Mouse (Mus musculus): ENCODE results near the gene Fbxw11. TPM values are rescaled to one million over a fixed set of nuclear protein-coding genes. Genes with fewer than 3 reads are reported as not detected.

The Fbxw11 gene
- polyA plus RNA-seq, 1 experiment, result 122 TPM

GRCm38 (mm10) chr11:32706406-32706993, 64.0 kb downstream of the Fbxw11 start:
- Histone ChIP-seq H3K27ac (ENCODE audit: insufficient read depth, low read length) (peak overlapping the region; percentile 68; the same call in 1 of the 2 replicates), H3K27me3 (ENCODE audit: control insufficient read depth, insufficient read depth, low read length) (no peaks in the 10 kb centered on the region), H3K4me3 (replicated peaks; ENCODE audit: insufficient read depth, low read depth, low read length) (no peak overlapping the region), H3K4me1 (ENCODE audit: control insufficient read depth, insufficient read depth, low read length) (peaks cover 51% of the 10 kb centered on the region)
- 56% methylated on average over 4 of the region's 4 CpGs for WGBS
- TF ChIP-seq CTCF (IDR thresholded peaks at IDR 0.05; ENCODE audit: borderline replicate concordance, insufficient read depth, low read depth, low read length) (no peak), POLR2A (IDR thresholded peaks at IDR 0.05; ENCODE audit: borderline replicate concordance, insufficient read depth, low read length) (no peak)
- no peak for DNase-seq

DNA sequence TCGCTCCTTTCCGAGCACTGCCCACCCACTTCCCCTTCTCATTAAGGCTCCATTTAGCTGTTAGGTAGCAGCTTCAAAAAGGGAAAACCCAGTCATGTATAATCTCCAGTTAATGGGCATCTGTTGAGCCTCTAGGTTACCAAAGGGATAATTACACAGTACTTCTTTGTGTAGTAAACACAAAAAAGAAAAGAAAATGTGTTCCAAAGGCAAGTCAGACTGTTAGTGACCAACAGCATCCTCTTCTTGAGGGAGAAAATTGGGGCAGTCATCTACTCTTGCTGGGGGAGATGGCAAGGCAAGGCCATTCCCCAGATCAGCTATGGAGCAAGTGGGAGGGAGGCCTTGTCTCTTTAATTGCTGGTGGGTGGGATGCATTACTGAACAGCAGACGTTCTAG, 65.0 kb downstream of the Fbxw11 start:
- Histone ChIP-seq H3K27ac (ENCODE audit: insufficient read depth, low read length) (peak overlapping the region; percentile 79; the same call in 1 of the 2 replicates), H3K4me1 (ENCODE audit: control insufficient read depth, insufficient read depth, low read length) (peaks cover 51% of the 10 kb centered on the region), H3K4me3 (replicated peaks; ENCODE audit: insufficient read depth, low read depth, low read length) (no peak overlapping the region), H3K27me3 (ENCODE audit: control insufficient read depth, insufficient read depth, low read length) (no peaks in the 10 kb centered on the region)
- DNase-seq, result no peak
- WGBS, result 54% methylated on average over 3 of the region's 3 CpGs
- TF ChIP-seq CTCF (IDR thresholded peaks at IDR 0.05; ENCODE audit: borderline replicate concordance, insufficient read depth, low read depth, low read length), result no peak
- TF ChIP-seq POLR2A (IDR thresholded peaks at IDR 0.05; ENCODE audit: borderline replicate concordance, insufficient read depth, low read length), result no peak

DNA sequence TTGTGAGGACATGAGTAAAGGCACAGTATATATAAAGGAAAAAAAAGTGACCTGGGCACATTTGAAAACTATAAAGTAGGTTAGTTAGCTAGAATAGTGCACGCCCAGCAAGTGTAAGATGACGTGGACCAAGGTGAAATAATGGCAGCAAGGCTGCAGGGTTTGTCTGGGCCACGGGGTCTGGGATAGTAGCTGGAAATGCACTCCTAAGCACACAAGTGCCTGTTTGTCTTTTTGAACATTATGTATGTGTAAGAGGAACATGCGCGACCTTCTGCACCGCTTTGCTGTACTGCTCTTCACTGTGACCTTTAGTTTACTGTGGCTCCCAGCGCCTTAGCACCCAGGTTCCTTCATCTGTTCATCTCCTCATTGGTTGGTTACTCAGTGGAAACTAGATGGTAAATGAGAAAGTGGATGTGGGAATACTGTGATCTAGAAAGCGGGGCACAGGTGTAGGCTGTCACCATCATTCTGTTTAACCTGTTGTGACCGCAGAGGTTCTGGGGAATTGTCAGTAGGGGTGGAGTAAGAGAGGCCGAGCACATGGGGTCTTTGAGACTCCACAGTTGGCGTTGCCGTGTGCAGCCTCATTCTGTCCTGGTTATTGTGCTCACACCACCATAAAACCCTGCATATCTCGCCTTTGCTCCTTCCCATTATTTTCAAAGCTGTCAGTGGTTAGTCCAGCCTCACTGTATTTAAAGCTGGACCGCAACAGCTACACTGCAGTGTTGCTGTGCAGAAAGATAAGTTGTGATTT, 66.4 kb downstream of the Fbxw11 start:
- peaks cover 50% of the 10 kb centered on the region for H3K4me1 ChIP-seq (ENCODE audit: control insufficient read depth, insufficient read depth, low read length)
- H3K27me3 ChIP-seq (ENCODE audit: control insufficient read depth, insufficient read depth, low read length), result no peaks in the 10 kb centered on the region
- H3K27ac ChIP-seq (ENCODE audit: insufficient read depth, low read length), result peak overlapping the region; percentile 54
- WGBS, result 70% methylated on average over 14 of the region's 14 CpGs
- TF ChIP-seq POLR2A (IDR thresholded peaks at IDR 0.05; ENCODE audit: borderline replicate concordance, insufficient read depth, low read length), result no peak
- no peak overlapping the region for H3K4me3 ChIP-seq (replicated peaks; ENCODE audit: insufficient read depth, low read depth, low read length)
- DNase-seq, result no peak

- peak; percentile 57 to 77 for DNase-seq
- TF ChIP-seq CTCF (IDR thresholded peaks at IDR 0.05; ENCODE audit: borderline replicate concordance, insufficient read depth, low read depth, low read length), result no peak; the same call in 1 of the 2 replicates
- Histone ChIP-seq H3K4me1 (ENCODE audit: control insufficient read depth, insufficient read depth, low read length) (peaks cover 47% of the 10 kb centered on the region), H3K27me3 (ENCODE audit: control insufficient read depth, insufficient read depth, low read length) (no peaks in the 10 kb centered on the region), H3K27ac (ENCODE audit: insufficient read depth, low read length) (no peak overlapping the region), H3K4me3 (replicated peaks; ENCODE audit: insufficient read depth, low read depth, low read length) (no peak overlapping the region)
- 3% methylated on average over 1 of the region's 1 CpGs for WGBS
These were observed 67.0 kb downstream of the Fbxw11 start for GRCm38 (mm10) chr11:32709563-32709962.

GRCm38 (mm10) chr11:32714230-32714629, 71.7 kb downstream of the Fbxw11 start:
- WGBS, result 60% methylated on average over 5 of the region's 5 CpGs

DNA sequence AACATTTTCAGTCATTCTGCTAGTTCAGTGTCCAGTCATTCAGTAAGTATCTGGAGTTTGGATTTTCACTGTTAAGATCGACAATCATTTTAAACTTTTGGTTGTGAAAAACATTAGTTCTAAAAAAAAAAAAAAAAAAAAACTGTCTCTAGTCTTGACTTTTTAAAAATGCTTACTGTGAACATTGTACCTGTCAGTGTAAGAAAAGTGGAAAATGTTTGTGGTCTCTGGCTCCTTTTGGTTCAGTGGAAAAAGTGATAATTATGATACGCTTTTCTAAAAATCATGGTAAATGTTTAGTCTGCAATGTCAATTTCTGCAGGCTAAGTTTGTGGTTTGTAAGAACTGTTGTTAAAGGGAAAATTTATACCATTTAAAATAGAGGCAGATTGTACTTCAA, 72.4 kb downstream of the Fbxw11 start:
- Histone ChIP-seq H3K4me1 (ENCODE audit: control insufficient read depth, insufficient read depth, low read length) (peaks cover 38% of the 10 kb centered on the region), H3K27ac (ENCODE audit: insufficient read depth, low read length) (no peak overlapping the region), H3K4me3 (replicated peaks; ENCODE audit: insufficient read depth, low read depth, low read length) (no peak overlapping the region), H3K27me3 (ENCODE audit: control insufficient read depth, insufficient read depth, low read length) (no peaks in the 10 kb centered on the region)
- 96% methylated on average over 2 of the region's 2 CpGs for WGBS
- no peak for TF ChIP-seq CTCF (IDR thresholded peaks at IDR 0.05; ENCODE audit: borderline replicate concordance, insufficient read depth, low read depth, low read length)
- no peak for TF ChIP-seq POLR2A (IDR thresholded peaks at IDR 0.05; ENCODE audit: borderline replicate concordance, insufficient read depth, low read length)
- no peak for DNase-seq

More at GRCm38 (mm10) chr11:32714230-32714629, 71.7 kb downstream of the Fbxw11 start:
- no peaks in the 10 kb centered on the region for H3K27me3 ChIP-seq (ENCODE audit: control insufficient read depth, insufficient read depth, low read length)
- H3K4me3 ChIP-seq (replicated peaks; ENCODE audit: insufficient read depth, low read depth, low read length), result no peak overlapping the region
- peaks cover 38% of the 10 kb centered on the region for H3K4me1 ChIP-seq (ENCODE audit: control insufficient read depth, insufficient read depth, low read length)
- no peak overlapping the region for H3K27ac ChIP-seq (ENCODE audit: insufficient read depth, low read length)
- TF ChIP-seq POLR2A (IDR thresholded peaks at IDR 0.05; ENCODE audit: borderline replicate concordance, insufficient read depth, low read length), result no peak
- TF ChIP-seq CTCF (IDR thresholded peaks at IDR 0.05; ENCODE audit: borderline replicate concordance, insufficient read depth, low read depth, low read length), result peak; percentile 55; the same call in 1 of the 2 replicates
- DNase-seq, result no peak

- 81% methylated on average over 6 of the region's 6 CpGs for WGBS
- no peak overlapping the region for H3K27ac ChIP-seq (ENCODE audit: insufficient read depth, low read length)
- H3K27me3 ChIP-seq (ENCODE audit: control insufficient read depth, insufficient read depth, low read length), result no peaks in the 10 kb centered on the region
- TF ChIP-seq CTCF (IDR thresholded peaks at IDR 0.05; ENCODE audit: borderline replicate concordance, insufficient read depth, low read depth, low read length) (no peak), POLR2A (IDR thresholded peaks at IDR 0.05; ENCODE audit: borderline replicate concordance, insufficient read depth, low read length) (no peak)
- peaks cover 35% of the 10 kb centered on the region for H3K4me1 ChIP-seq (ENCODE audit: control insufficient read depth, insufficient read depth, low read length)
- H3K4me3 ChIP-seq (replicated peaks; ENCODE audit: insufficient read depth, low read depth, low read length), result no peak overlapping the region
- no peak for DNase-seq
These were observed 73.0 kb downstream of the Fbxw11 start for GRCm38 (mm10) chr11:32715495-32715894.

DNA sequence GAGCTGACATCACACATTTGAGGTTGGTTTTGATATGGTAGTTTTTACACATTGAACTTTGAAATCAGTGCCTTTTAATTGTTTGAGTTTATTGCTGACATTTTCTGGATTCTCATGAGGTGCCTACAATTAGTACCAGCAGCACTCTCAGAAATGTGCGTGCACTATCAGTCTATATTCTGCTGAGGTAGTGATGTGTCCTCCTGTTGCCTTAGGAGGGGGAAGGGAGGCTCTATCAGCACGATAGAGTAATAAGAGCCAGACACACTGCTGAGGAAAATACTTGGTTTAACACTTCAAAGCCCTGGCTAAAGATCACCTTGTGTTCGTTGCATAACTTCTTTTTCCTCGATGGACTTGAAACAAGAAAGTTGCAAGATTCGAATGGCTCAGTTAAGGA, 73.4 kb downstream of the Fbxw11 start:
- H3K4me3 ChIP-seq (replicated peaks; ENCODE audit: insufficient read depth, low read depth, low read length), result no peak overlapping the region
- no peak overlapping the region for H3K27ac ChIP-seq (ENCODE audit: insufficient read depth, low read length)
- TF ChIP-seq POLR2A (IDR thresholded peaks at IDR 0.05; ENCODE audit: borderline replicate concordance, insufficient read depth, low read length) (no peak), CTCF (IDR thresholded peaks at IDR 0.05; ENCODE audit: borderline replicate concordance, insufficient read depth, low read depth, low read length) (no peak)
- H3K4me1 ChIP-seq (ENCODE audit: control insufficient read depth, insufficient read depth, low read length), result peaks cover 35% of the 10 kb centered on the region
- 64% methylated on average over 5 of the region's 5 CpGs for WGBS
- H3K27me3 ChIP-seq (ENCODE audit: control insufficient read depth, insufficient read depth, low read length), result no peaks in the 10 kb centered on the region
- no peak for DNase-seq

Data from cerebellum, adult 2 months (tissue).